Mouse (Mus musculus) c-Kit-positive CD71-negative TER-119-negative erythroid progenitor cells, embryonic 14.5 days (primary cell): Measurements from ENCODE around the gene 1700025G04Rik.

Source experiments
- DNase-seq: peaks from one replicate; pipeline ENCODE4 v3.0.0-alpha.2; 2013; ENCODE audit warnings: low read depth

1700025G04Rik gene

DNA sequence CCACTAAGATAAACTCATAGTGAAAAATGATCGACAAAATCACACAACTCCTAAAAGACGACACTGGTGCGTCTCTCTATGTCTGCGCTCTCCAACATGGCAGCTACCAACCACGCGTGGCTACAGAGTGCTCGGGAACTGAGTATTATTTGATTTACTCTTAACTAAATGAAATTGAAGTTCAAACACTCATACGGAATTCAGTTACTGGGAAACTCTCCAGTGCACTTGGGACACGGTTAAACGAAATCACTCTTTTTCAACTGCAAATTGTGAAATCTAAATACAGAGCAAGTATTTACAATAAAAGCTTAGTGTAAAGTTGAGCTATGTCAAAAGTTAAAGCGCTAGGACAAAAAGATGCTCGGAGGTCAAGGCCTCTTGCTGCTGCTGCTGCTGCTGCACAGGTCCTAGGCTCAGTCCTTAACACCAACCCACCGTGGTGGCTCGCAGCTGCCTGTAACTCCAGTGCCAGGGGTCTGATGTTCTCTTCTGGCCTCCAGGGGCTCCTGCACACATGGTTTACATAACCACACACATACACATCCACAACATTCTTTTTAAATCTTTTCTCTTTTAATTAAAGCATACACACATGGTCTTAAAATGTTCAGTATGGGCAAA is 13.6 kb downstream of the 1700025G04Rik start:
- no peak for DNase-seq

GRCm38 (mm10) chr1:152075725-152076124 is 14.2 kb downstream of the 1700025G04Rik start:
- DNase-seq, result no peak

DNA sequence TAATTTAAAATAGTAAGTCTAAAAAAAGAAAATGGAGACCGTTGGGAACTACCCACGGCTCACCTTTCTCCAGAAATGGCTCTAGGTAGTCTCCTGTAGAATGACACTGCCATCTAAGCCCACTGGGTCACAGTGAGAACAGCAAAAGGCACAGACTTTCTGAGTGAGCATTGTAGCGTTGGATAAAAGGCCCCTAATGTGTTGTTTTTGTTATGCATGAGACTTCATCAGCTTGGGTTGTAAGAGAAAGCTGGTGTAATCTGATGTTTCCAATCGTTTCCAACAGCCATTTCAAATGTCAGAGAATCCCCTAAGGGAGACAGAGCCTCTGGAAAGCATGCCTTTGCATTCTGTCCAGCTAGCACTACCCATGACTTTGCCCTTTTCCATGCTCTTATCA is 19.5 kb downstream of the 1700025G04Rik start:
- DNase-seq, result no peak

DNA sequence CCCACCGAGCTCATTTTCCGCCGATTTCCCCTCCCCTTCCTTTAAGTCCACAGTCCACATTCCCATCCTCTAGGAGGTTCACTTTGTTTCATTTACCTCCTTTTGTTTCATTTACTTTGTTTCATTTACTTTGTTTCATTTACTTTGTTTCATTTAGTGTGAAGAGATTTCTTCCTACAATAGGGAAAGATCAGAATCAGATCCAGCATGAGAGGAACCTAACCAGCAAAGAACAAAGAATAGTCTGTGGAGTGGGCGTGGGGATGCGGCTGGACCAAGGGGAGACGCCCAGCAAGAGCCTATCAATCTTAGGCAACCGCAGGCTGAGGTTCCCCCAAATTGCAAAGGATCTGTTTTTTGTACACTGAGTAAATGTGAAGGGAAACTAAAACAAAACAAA is 20.2 kb downstream of the 1700025G04Rik start:
- DNase-seq, result no peak

GRCm38 (mm10) chr1:152067919-152068318 is 22.0 kb downstream of the 1700025G04Rik start:
- DNase-seq, result no peak

DNA sequence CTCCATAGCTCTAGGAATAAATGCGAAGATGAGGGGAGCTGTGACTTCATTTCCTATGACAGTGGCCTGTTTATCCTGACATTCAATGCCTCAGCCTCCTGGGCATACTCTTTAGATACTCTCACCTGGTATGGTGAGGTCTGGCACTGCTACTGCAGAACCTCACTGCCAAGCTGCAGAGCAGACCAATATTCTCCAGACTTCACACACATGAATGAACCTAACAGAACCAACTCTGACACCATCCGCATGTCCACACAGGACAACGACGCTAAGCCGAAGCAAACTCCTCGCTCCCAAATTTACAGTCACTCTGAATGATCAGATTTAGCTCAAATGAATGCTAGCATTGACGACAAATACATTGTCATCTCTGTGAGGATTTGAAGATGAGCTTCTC is 24.4 kb downstream of the 1700025G04Rik start:
- no peak for DNase-seq

DNA sequence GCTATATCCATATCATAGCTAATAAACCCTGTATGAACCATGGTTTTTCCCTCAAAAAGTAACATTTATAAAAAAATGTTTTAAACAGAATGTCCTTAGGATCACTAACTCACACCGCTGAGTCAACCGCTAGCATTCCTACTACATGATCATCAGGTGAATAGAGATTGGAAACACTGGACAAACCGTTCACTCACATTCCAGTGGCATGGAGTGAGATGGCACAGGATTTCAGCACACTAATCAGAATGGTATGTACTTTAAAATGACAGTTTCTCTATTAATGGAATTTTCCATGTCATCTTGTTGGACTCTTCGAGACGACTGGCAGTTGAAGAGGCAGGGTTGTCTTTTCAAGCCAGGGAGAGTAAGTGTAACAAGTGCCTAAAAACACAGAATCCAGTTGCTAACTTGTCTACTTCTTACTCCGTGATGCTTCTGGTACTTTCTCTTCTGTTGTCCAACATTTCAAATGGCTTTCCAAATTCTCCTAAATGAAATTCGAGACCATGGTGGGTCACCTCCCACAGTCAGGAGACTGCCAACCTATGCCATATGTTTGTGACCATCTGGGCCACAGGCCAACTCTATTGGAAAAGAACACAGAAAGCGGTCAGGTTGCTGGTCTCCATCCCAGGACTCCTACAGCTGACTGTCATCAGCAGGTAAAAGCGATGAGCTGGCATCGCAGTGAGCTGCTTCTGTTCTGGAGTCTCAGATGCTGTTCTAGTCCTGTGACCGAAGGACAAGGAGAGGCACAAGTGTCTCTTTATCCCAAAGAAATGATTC is 26.4 kb downstream of the 1700025G04Rik start:
- DNase-seq, result no peak

GRCm38 (mm10) chr1:152061745-152062144 is 28.2 kb downstream of the 1700025G04Rik start:
- no peak for DNase-seq

DNA sequence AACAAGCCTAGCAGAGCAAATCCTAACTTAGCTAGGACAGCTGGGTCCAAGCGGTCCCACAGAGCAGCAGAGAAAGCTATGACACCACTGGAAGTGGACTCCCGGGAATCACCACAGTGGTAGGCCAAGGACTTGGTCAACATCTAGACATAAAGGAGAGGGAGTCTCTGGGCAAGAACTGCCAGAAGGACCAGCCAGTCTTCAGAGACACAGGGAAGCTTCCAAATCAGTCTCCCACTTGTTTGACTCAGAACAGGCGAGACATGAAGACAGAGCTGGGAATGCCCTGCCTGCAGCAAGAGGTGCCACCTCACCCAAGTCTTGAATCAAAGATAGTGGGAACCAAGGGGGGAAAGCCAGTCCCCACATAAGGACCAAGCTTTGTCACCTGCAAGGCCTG is 29.7 kb downstream of the 1700025G04Rik start:
- no peak for DNase-seq

DNA sequence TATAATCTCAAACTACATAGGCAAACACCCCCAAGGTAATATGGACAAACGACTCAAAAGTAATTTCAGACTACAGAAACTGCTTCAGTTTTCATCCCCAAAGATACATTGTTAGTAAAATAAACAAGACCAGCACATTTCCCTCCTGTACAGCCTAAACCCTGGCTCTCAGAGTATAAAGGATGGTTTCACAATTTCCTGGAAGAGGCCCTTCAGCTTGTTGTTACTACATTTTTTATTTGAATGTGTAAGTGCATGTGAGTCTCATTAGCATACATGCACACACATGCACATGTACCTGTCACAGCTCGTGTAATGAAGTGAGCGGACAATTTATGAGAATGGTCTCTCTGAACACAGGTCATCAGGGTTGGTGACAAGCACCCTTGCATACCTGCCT is 31.1 kb downstream of the 1700025G04Rik start:
- DNase-seq, result no peak

- no peak for DNase-seq
Observed at GRCm38 (mm10) chr1:152053112-152053511, 36.8 kb downstream of the 1700025G04Rik start.

- no peak for DNase-seq
Observed at GRCm38 (mm10) chr1:152051858-152052257, 38.1 kb downstream of the 1700025G04Rik start.

- no peak for DNase-seq
Observed at GRCm38 (mm10) chr1:152050037-152050436, 39.9 kb downstream of the 1700025G04Rik start.

DNA sequence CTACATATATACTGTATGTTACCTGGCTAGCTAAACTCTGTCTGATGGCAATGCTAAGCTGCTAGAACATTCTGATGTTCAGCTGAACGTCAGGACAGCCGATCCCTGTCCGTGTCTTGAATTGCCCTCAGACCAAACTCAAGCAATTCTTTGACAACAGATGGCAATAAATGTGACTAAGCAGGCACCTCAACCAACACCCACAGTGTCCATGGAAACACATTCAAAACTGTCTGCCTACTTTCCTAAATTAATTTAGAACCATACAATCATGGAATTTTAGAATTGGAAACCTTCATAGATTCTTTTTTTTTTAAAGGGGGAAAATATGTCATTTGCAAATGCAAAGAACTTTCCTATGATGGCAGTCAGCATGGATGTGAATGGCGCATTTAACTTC is 41.6 kb downstream of the 1700025G04Rik start:
- no peak for DNase-seq

GRCm38 (mm10) chr1:152047416-152047815 is 42.5 kb downstream of the 1700025G04Rik start:
- no peak for DNase-seq

- DNase-seq, result no peak
Observed at GRCm38 (mm10) chr1:152043453-152043852, 46.5 kb downstream of the 1700025G04Rik start.

DNA sequence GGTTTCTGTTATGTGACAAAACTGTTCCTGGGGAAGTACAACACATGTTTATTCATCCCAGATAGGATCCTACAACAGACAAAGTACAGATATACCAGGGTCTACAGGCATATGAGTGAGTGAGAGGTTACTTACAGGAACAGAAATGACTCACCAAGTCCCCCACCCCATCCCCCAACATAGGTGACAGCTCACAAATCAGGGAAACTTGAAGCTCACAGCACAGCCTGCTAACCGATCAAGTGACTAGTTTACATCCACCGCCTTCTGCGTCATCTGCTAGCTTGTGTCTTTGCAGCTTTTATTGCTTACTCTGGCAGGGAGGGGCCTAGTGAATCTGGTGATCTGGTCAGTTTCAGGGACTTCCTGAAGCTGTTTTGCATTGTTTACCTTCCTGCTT is 47.5 kb downstream of the 1700025G04Rik start:
- DNase-seq, result no peak

GRCm38 (mm10) chr1:152041005-152041404 is 48.9 kb downstream of the 1700025G04Rik start:
- no peak for DNase-seq

GRCm38 (mm10) chr1:152040053-152040452 is 49.9 kb downstream of the 1700025G04Rik start:
- no peak for DNase-seq

DNA sequence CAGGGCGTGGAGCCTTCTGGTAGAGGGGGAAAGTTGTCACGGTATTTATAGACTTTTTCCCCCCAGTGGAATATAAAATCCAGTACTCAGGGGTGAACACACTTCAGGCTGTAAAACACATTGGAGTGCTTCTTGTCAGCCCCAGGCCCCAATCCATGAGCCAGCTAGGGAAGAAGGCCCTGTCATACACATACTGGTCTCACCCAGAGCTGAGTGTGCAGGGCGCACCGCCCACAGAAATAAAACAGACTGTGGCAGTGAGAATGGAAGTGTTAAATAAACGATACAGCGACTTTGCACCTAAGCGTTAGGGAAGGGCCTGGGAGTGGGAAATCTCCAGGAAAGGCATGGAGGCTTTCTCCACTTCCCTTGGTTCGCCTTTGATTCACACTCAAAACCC is 50.3 kb downstream of the 1700025G04Rik start:
- DNase-seq, result no peak

DNA sequence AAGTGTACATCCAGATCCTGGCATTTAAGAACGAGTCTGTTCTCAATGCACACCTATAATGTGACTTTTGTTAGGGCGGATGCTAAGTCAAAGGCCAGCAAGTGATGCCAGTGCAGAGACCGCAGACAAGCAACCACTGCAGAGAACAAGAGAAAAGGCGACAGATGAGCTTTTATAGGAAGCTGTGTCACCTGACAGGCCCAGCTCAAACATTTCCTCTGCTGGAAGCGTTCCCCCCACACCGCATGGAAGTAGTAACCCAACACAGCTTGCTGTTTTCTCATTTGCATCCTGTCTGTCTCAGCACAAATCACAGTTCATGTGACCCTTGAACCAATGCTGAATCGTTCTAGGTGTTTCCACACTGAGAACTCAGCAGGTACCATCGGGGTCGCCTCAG is 51.8 kb downstream of the 1700025G04Rik start:
- no peak for DNase-seq

DNA sequence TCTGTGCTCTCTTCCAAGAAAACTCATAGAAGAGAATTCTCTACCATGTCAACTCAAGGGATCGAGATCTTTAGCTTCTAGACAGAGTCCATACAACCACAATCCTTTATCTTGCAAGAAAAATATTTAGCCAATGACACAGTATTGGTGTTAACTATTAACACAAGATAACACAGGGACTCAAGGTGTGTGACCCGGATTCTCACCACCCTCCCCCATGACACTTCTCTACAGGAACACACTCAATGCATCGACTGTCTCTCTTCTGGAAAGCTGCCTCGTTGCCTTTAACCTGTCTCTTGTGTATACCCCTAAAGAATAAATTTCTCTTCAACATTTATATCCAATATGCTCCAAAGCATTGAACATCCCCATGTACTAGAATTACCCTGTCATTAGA is 52.3 kb downstream of the 1700025G04Rik start:
- DNase-seq, result no peak

DNA sequence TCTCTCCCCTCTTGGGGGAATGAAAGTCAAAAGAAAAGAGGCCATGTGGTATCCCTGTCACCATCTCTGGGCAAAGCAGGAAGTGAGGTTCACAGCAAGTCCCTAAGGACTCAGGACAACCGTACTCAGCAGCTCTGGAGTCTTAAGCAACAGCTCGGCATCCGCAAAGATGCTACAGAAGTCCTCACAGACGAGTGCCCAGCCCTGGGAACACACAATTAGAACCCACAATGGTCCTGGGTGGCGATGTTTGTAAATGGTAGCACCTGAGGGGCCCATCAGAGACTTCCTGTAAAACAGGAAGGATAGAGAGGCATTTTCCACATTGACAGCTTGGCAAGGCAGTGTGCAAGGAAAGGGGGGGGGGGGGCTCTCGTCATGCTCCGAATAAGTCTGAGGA is 55.2 kb downstream of the 1700025G04Rik start:
- DNase-seq, result no peak

- DNase-seq, result no peak
Observed at GRCm38 (mm10) chr1:152033731-152034130, 56.2 kb downstream of the 1700025G04Rik start.
